8 mouse cellular contexts compared by ENCODE assay signal in genomic region chr16:49698620-49699525, GRCm38 (mm10). TPM values are rescaled to one million over a fixed set of nuclear protein-coding genes. Genes with fewer than 3 reads are reported as not detected.
DNase-seq lines count a peak whose midpoint lies in the region; ATAC-seq and TF ChIP-seq lines count a peak whose summit lies in the region.

TSS of gene Ift57 (plus strand) at chr16:49699233.

- no peak for TF ChIP-seq EP300 in liver, embryonic 14.5 days (IDR thresholded peaks at IDR 0.05; ENCODE audit: low read depth)
- TF ChIP-seq EP300 in stomach, postnatal 0 days (optimal IDR thresholded peaks at IDR 0.05): no peak

- peak within 1 kb of the TSS; percentile 91 for H3K27ac ChIP-seq in forebrain, embryonic 10.5 days
- H3K27ac ChIP-seq in heart, embryonic 15.5 days: peak within 1 kb of the TSS; percentile 50
- H3K27ac ChIP-seq in liver, embryonic 14.5 days: no peak within 1 kb of the TSS
- 0 out of 2 replicates have a peak within 1 kb of the TSS, but pooled peaks have one; percentile 17 for H3K27ac ChIP-seq in neural tube, embryonic 11.5 days (ENCODE audit: low read depth, low read length)
- H3K27ac ChIP-seq in stomach, postnatal 0 days (replicated peaks): 0 out of 2 replicates have a peak within 1 kb of the TSS, but pooled peaks have one; percentile 8

- no peak for TF ChIP-seq CTCF in liver, embryonic 14.5 days (IDR thresholded peaks at IDR 0.05; ENCODE audit: low read depth)
- TF ChIP-seq CTCF in stomach, postnatal 0 days (IDR thresholded peaks at IDR 0.05; ENCODE audit: low read depth): no peak

- H3K4me1 ChIP-seq in forebrain, embryonic 10.5 days: peaks cover 20% of the 10 kb centered on the region
- peaks cover 7% of the 10 kb centered on the region for H3K4me1 ChIP-seq in heart, embryonic 15.5 days (replicated peaks)
- peaks cover 7 to 10% of the 10 kb centered on the region in 2 experiments for H3K4me1 ChIP-seq in liver, embryonic 14.5 days (replicated peaks; ENCODE audit: control insufficient read depth in 2 of 2, insufficient read depth in 2 of 2, low read length in 1 of 2)
- peaks cover 3% of the 10 kb centered on the region; the same call in 1 of the 2 replicates for H3K4me1 ChIP-seq in neural tube, embryonic 11.5 days (ENCODE audit: control insufficient read depth, insufficient read depth, low read length)
- H3K4me1 ChIP-seq in stomach, postnatal 0 days (replicated peaks; ENCODE audit: control insufficient read depth, insufficient read depth): no peaks in the 10 kb centered on the region; the same call in 1 of the 2 replicates

- ATAC-seq in heart, embryonic 15.5 days (replicated peaks; ENCODE audit: insufficient number of reproducible peaks, insufficient read depth, low FRiP score, low read depth): peak; percentile 100
- ATAC-seq in liver, embryonic 14.5 days (ENCODE audit: insufficient read depth): peak; percentile 99
- ATAC-seq in neural tube, embryonic 11.5 days (ENCODE audit: insufficient read depth, low FRiP score, low TSS enrichment): peak; percentile 100
- peak; percentile 100 for ATAC-seq in stomach, postnatal 0 days (ENCODE audit: low FRiP score, low TSS enrichment)

- H3K4me3 ChIP-seq in forebrain, embryonic 10.5 days: peak within 1 kb of the TSS; percentile 76
- peak within 1 kb of the TSS; percentile 73 for H3K4me3 ChIP-seq in heart, embryonic 15.5 days
- peak within 1 kb of the TSS; percentile 66 to 71 for H3K4me3 ChIP-seq in liver, embryonic 14.5 days (ENCODE audit: insufficient read depth in 1 of 2, low read depth in 2 of 2, low read length in 2 of 2)
- H3K4me3 ChIP-seq in neural tube, embryonic 11.5 days (ENCODE audit: low read depth, low read length): peak within 1 kb of the TSS; percentile 76
- H3K4me3 ChIP-seq in stomach, postnatal 0 days (ENCODE audit: low read depth, low read length): peak within 1 kb of the TSS; percentile 81

- no peaks in the 10 kb centered on the region for H3K9me3 ChIP-seq in forebrain, embryonic 10.5 days
- H3K9me3 ChIP-seq in heart, embryonic 15.5 days (replicated peaks): no peaks in the 10 kb centered on the region
- no peaks in the 10 kb centered on the region for H3K9me3 ChIP-seq in liver, embryonic 14.5 days (ENCODE audit: control insufficient read depth, low read length)
- no peaks in the 10 kb centered on the region for H3K9me3 ChIP-seq in neural tube, embryonic 11.5 days (ENCODE audit: control insufficient read depth, low read length)
- H3K9me3 ChIP-seq in stomach, postnatal 0 days (ENCODE audit: control insufficient read depth, low read length): no peaks in the 10 kb centered on the region

- 4% methylated on average over 51 of the region's 53 CpGs for WGBS in forebrain, embryonic 10.5 days
- WGBS in heart, embryonic 15.5 days: 2% methylated on average over 53 of the region's 53 CpGs
- WGBS in liver, embryonic 14.5 days (ENCODE audit: insufficient replicate concordance): 1% methylated on average over 53 of the region's 53 CpGs
- WGBS in neural tube, embryonic 11.5 days: 3% methylated on average over 53 of the region's 53 CpGs
- WGBS in stomach, postnatal 0 days: 2% methylated on average over 46 of the region's 53 CpGs

- DNase-seq in CD8-positive naive resting alpha-beta T cell, adult 2 months (ENCODE audit: low read depth in 2 of 2, low spot score in 2 of 2): peak; percentile 91 to 94
- DNase-seq in c-Kit-positive CD71-negative TER-119-negative erythroid progenitor cells, embryonic 14.5 days (ENCODE audit: low read depth): peak; percentile 98
- DNase-seq in forebrain, embryonic 10.5 days (ENCODE audit: extremely low spot score, low spot score): peak; percentile 99
- peak; percentile 99 for DNase-seq in kidney, postnatal 25 days
- peak; percentile 95 to 97 (median 96) for DNase-seq in liver, embryonic 14.5 days (ENCODE audit: low read depth in 3 of 3, low spot score in 3 of 3)
- DNase-seq in neural tube, embryonic 11.5 days (ENCODE audit: low spot score): peak; percentile 98
- DNase-seq in stomach, postnatal 0 days (ENCODE audit: low spot score): peak; percentile 97

- H3K36me3 ChIP-seq in forebrain, embryonic 10.5 days (replicated peaks): no peaks in the 10 kb centered on the region
- no peaks in the 10 kb centered on the region for H3K36me3 ChIP-seq in heart, embryonic 15.5 days
- no peaks in the 10 kb centered on the region for H3K36me3 ChIP-seq in liver, embryonic 14.5 days (replicated peaks; ENCODE audit: control insufficient read depth, insufficient read depth, low read depth)
- no peaks in the 10 kb centered on the region for H3K36me3 ChIP-seq in neural tube, embryonic 11.5 days (ENCODE audit: control insufficient read depth, insufficient read depth, low read length)
- no peaks in the 10 kb centered on the region for H3K36me3 ChIP-seq in stomach, postnatal 0 days (ENCODE audit: control insufficient read depth, insufficient read depth, low read length)

- peak within 1 kb of the TSS; percentile 49 for H3K9ac ChIP-seq in heart, embryonic 15.5 days
- peak within 1 kb of the TSS; percentile 60 for H3K9ac ChIP-seq in liver, embryonic 14.5 days (replicated peaks)
- peak within 1 kb of the TSS; percentile 75 for H3K9ac ChIP-seq in neural tube, embryonic 11.5 days (ENCODE audit: low read length)
- H3K9ac ChIP-seq in stomach, postnatal 0 days (ENCODE audit: low read length): peak within 1 kb of the TSS; percentile 64

- H3K4me2 ChIP-seq in heart, embryonic 15.5 days: peak within 1 kb of the TSS; percentile 78
- peak within 1 kb of the TSS; percentile 94 for H3K4me2 ChIP-seq in liver, embryonic 14.5 days (ENCODE audit: low read depth)
- peak within 1 kb of the TSS; percentile 77 for H3K4me2 ChIP-seq in neural tube, embryonic 11.5 days (ENCODE audit: low read depth)
- peak within 1 kb of the TSS; percentile 83 for H3K4me2 ChIP-seq in stomach, postnatal 0 days (replicated peaks; ENCODE audit: low read depth)

- H3K27me3 ChIP-seq in forebrain, embryonic 10.5 days (ENCODE audit: poor library complexity, severe bottlenecking): no peaks in the 10 kb centered on the region
- no peaks in the 10 kb centered on the region for H3K27me3 ChIP-seq in heart, embryonic 15.5 days
- no peaks in the 10 kb centered on the region for H3K27me3 ChIP-seq in liver, embryonic 14.5 days (ENCODE audit: control insufficient read depth, insufficient read depth, low read length)
- H3K27me3 ChIP-seq in neural tube, embryonic 11.5 days (ENCODE audit: control insufficient read depth, insufficient read depth, low read length): no peaks in the 10 kb centered on the region
- no peaks in the 10 kb centered on the region for H3K27me3 ChIP-seq in stomach, postnatal 0 days (ENCODE audit: control insufficient read depth, insufficient read depth, low read length)

RNA-seq across cellular contexts. Expression of gene Ift57, which starts in this region (rescaled TPM):
- 23.7 and 25.0 TPM in 2 replicates for polyA plus RNA-seq in forebrain, embryonic 10.5 days (2016; fragmentation: Nextera tagmentation; extraction: Ambion mirVana)
- 20.3 and 24.5 TPM in 2 replicates for polyA plus RNA-seq in heart, embryonic 15.5 days (2015; fragmentation: Nextera tagmentation; extraction: Ambion mirVana)
- polyA plus RNA-seq in liver, embryonic 14.5 days (2012; rRNA removed): 0.62 and 2.0 TPM in 2 replicates
- polyA plus RNA-seq in liver, embryonic 14.5 days (2014; fragmentation: Nextera tagmentation; extraction: Ambion mirVana): 1.8 and 2.7 TPM in 2 replicates
- 26.0 and 27.1 TPM in 2 replicates for polyA plus RNA-seq in neural tube, embryonic 11.5 days (2014; fragmentation: Nextera tagmentation; extraction: Ambion mirVana)
- 11.9 and 13.8 TPM in 2 replicates for polyA plus RNA-seq in stomach, postnatal 0 days (2015; fragmentation: Nextera tagmentation; extraction: Ambion mirVana)
